Mouse (Mus musculus): ENCODE measurements around the gene Inpp5f. TPM values are rescaled to one million over a fixed set of nuclear protein-coding genes. Genes with fewer than 3 reads are reported as not detected.

The Inpp5f gene
- polyA plus RNA-seq, 1 experiment from 2014 or later: 25.3 TPM

DNA sequence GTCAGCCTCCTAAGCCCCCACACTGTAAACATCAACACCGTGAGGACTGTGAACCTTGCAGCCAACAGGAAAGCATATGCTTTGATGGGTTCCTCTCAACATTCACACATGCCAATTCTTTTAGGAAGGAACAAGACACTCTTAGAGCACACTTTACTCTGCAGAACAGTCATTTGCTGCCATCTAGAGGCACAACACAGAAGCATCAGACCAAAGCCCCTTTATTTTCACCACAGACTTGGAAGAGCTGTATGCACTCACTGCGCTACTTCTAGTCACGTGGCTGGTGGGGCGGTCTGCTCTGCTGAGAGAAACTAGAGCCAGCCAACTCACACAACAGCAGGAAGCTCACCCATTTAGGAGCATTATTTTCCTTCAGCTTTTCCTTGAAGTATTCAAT is 113.6 kb downstream of the Inpp5f start:
- Histone ChIP-seq H3K27ac (peak overlapping the region; percentile 13; the same call in 1 of the 2 replicates), H3K9me3 (no peaks in the 10 kb centered on the region), H3K4me2 (no peak overlapping the region), H3K36me3 (peaks cover 31% of the 10 kb centered on the region), H3K4me3 (no peak overlapping the region), H3K9ac (no peak overlapping the region), H3K4me1 (peaks cover 12% of the 10 kb centered on the region), H3K27me3 (no peaks in the 10 kb centered on the region)
- 29% methylated on average over 4 of the region's 4 CpGs for WGBS
- ATAC-seq (ENCODE audit: insufficient number of reproducible peaks, insufficient read depth, low FRiP score, low TSS enrichment, low read depth): peak; percentile 76

DNA sequence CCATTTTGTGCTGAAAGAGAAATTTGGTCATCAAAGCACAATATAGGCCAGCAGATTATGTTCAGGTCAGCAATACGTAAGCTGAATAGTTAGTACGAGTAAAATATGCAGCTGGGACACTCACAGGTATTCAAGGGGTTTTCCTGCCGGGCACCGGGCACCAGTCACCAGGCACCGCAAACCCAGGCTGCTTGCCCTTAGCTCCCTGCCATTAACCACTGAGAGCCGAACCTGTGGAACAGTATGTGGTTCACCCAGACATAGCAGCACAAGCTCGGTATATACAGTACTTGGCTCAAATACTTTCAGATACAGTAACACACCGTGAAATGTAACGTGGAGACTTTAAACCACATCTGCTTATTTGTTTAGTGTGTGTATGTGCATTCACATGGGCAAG is 114.1 kb downstream of the Inpp5f start:
- ATAC-seq (ENCODE audit: insufficient number of reproducible peaks, insufficient read depth, low FRiP score, low TSS enrichment, low read depth): no peak
- Histone ChIP-seq H3K27ac (peak overlapping the region; percentile 13; the same call in 1 of the 2 replicates), H3K36me3 (peaks cover 28% of the 10 kb centered on the region), H3K4me2 (no peak overlapping the region), H3K27me3 (no peaks in the 10 kb centered on the region), H3K4me1 (peaks cover 12% of the 10 kb centered on the region), H3K9ac (no peak overlapping the region), H3K4me3 (no peak overlapping the region), H3K9me3 (no peaks in the 10 kb centered on the region)
- 75% methylated on average over 9 of the region's 9 CpGs for WGBS

DNA sequence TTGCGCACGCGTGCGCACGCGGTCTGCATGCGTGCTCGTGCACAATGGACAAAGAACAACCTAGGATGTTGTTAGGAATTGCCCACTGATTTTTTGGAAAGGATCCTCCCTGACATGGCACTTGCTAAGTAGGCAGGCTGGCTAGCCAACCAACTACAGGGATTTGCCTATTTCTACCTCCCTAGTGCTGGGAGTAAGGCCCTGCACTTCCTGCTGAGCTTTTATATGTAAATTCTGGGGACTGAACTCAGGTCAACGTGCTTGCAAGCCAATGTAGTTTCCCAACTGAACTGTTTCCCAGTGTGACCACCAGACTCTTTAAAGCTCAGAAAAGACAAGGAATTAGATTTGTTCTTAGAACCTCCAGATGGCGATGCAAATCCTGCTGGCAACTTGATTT is 115.9 kb downstream of the Inpp5f start:
- ATAC-seq (ENCODE audit: insufficient number of reproducible peaks, insufficient read depth, low FRiP score, low TSS enrichment, low read depth): no peak
- Histone ChIP-seq H3K4me2 (no peak overlapping the region), H3K9ac (no peak overlapping the region), H3K27me3 (no peaks in the 10 kb centered on the region), H3K36me3 (peaks cover 18% of the 10 kb centered on the region), H3K27ac (no peak overlapping the region), H3K9me3 (no peaks in the 10 kb centered on the region), H3K4me3 (no peak overlapping the region), H3K4me1 (peaks cover 18% of the 10 kb centered on the region)
- 65% methylated on average over 10 of the region's 10 CpGs for WGBS

DNA sequence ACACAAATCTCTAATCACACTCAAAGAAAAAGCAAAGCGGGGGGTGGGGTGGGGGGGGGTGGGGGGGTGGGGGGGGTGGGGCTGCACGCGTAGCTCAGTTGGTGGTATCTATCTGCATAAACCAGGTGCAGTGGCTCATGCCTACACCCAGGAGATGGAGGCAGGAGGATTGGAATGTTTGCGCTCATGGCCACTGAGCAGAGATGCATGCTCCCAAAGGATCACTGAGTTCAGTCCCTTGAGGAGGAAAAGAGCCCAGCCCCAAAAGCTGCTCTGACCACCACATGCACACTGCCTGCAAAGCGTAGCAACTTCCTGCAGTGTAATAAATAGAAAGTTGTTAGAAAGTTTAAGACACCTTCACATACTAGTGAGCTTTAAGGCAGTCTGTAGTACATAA is 116.6 kb downstream of the Inpp5f start:
- H3K36me3 ChIP-seq: peaks cover 12% of the 10 kb centered on the region
- WGBS: 58% methylated on average over 5 of the region's 5 CpGs
- no peak overlapping the region for H3K4me2 ChIP-seq

DNA sequence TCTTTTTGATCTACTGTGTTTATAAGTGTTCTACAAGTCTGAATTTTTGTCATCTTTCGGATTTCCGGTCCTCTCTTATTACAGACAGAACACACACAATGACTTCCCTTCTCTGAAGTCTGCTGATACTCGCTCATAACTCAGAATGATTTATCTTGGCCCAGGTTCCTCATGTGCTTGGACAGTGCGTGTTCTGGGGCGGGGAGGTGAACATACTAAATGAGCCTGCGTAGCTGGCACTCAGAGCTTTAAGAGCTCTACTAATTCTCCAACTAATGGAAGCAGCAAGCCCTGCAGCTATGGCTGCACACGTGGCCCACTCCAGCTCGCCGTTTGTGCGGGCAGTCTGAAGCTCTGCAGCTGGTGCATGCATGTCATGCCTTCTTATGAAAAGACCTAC is 117.6 kb downstream of the Inpp5f start:
- Histone ChIP-seq H3K36me3 (peaks cover 4% of the 10 kb centered on the region; the same call in 1 of the 2 replicates), H3K4me1 (peaks cover 18% of the 10 kb centered on the region), H3K4me2 (no peak overlapping the region), H3K9ac (no peak overlapping the region), H3K4me3 (no peak overlapping the region), H3K27ac (no peak overlapping the region), H3K9me3 (no peaks in the 10 kb centered on the region), H3K27me3 (no peaks in the 10 kb centered on the region)
- 92% methylated on average over 10 of the region's 10 CpGs for WGBS
- no peak for ATAC-seq (ENCODE audit: insufficient number of reproducible peaks, insufficient read depth, low FRiP score, low TSS enrichment, low read depth)

More for the DNA sequence above, 116.6 kb downstream of the Inpp5f start:
- ATAC-seq (ENCODE audit: insufficient number of reproducible peaks, insufficient read depth, low FRiP score, low TSS enrichment, low read depth): no peak
- no peaks in the 10 kb centered on the region for H3K9me3 ChIP-seq
- peaks cover 18% of the 10 kb centered on the region for H3K4me1 ChIP-seq
- H3K27ac ChIP-seq: no peak overlapping the region
- H3K27me3 ChIP-seq: no peaks in the 10 kb centered on the region
- H3K4me3 ChIP-seq: no peak overlapping the region
- H3K9ac ChIP-seq: no peak overlapping the region

DNA sequence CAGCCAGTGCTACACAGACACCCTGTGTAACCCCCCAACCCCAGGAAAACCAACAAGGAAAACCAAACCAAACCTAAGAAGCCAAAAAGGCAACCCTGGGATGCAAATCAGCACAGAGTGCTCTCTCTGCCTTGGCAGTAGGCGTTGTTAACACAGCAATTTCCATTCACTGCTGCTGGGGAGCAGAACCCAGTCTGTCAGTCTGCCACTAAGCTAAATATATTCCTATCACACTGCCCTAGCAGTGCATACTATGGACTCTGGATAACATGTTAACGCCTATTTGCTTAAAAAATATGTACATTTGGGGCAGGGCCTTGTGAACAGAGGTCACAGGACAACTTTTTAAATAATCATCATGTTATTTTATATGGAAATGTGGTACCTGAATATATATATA is 120.5 kb downstream of the Inpp5f start:
- H3K4me2 ChIP-seq: no peak overlapping the region
- ATAC-seq (ENCODE audit: insufficient number of reproducible peaks, insufficient read depth, low FRiP score, low TSS enrichment, low read depth): no peak
- H3K9me3 ChIP-seq: no peaks in the 10 kb centered on the region
- no peaks in the 10 kb centered on the region for H3K27me3 ChIP-seq
- no peak overlapping the region for H3K9ac ChIP-seq
- H3K27ac ChIP-seq: no peak overlapping the region
- 88% methylated on average over 2 of the region's 2 CpGs for WGBS
- H3K4me1 ChIP-seq: peaks cover 6% of the 10 kb centered on the region; the same call in 1 of the 2 replicates
- H3K4me3 ChIP-seq: no peak overlapping the region
- H3K36me3 ChIP-seq: peaks cover 6% of the 10 kb centered on the region; the same call in 1 of the 2 replicates

DNA sequence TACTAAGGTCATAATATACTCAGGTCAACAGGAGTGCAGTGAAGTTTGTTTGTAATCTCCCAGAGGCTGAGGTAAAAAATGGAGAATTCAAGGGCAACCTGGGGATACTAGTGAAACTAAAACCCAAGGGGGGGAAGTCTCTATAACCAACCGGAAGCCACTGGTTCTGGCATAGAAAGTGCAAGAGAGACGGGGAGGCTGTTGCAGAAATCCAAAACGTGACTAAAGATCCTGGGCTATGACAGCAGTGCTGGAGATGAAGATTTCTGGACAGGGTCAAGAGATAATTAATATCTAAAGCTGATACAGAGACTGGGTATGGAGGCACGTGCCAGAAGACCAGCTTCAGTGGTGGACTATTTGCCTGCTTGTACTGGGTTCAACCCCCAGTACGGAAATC is 126.9 kb downstream of the Inpp5f start:
- Histone ChIP-seq H3K27ac (no peak overlapping the region), H3K4me1 (peaks cover 18% of the 10 kb centered on the region), H3K36me3 (peaks cover 6% of the 10 kb centered on the region; the same call in 1 of the 2 replicates), H3K9ac (0 out of 2 replicates have a peak overlapping the region, but pooled peaks have one; percentile 36), H3K9me3 (no peaks in the 10 kb centered on the region), H3K4me3 (peak overlapping the region; percentile 100), H3K27me3 (peaks cover 5% of the 10 kb centered on the region), H3K4me2 (peak overlapping the region; percentile 88)
- 70% methylated on average over 5 of the region's 5 CpGs for WGBS
- ATAC-seq (ENCODE audit: insufficient number of reproducible peaks, insufficient read depth, low FRiP score, low TSS enrichment, low read depth): no peak

DNA sequence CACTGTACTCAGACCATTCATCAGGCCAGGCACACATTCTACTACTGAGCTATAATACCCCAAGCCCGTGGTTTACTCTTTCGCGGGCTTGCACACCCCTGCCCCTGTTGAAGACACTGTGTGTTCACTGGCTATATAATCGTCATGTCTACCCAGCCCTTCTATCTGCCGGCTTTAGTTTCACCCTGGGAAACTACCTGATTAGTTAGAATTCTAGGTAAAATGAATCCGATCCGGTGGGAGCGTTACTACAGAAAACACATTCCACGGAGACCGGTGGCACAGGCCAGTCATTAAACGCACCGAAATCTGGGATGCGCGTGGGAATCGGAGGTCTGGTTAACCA is 128.0 kb downstream of the Inpp5f start:
- Histone ChIP-seq H3K9me3 (no peaks in the 10 kb centered on the region), H3K4me2 (peak overlapping the region; percentile 88), H3K27me3 (peaks cover 5% of the 10 kb centered on the region), H3K4me3 (peak overlapping the region; percentile 100), H3K36me3 (peaks cover 6% of the 10 kb centered on the region; the same call in 1 of the 2 replicates), H3K4me1 (peaks cover 21% of the 10 kb centered on the region), H3K27ac (no peak overlapping the region), H3K9ac (peak overlapping the region; percentile 98)
- under 1% methylated on average over 15 of the region's 15 CpGs for WGBS
- ATAC-seq (ENCODE audit: insufficient number of reproducible peaks, insufficient read depth, low FRiP score, low TSS enrichment, low read depth): no peak

DNA sequence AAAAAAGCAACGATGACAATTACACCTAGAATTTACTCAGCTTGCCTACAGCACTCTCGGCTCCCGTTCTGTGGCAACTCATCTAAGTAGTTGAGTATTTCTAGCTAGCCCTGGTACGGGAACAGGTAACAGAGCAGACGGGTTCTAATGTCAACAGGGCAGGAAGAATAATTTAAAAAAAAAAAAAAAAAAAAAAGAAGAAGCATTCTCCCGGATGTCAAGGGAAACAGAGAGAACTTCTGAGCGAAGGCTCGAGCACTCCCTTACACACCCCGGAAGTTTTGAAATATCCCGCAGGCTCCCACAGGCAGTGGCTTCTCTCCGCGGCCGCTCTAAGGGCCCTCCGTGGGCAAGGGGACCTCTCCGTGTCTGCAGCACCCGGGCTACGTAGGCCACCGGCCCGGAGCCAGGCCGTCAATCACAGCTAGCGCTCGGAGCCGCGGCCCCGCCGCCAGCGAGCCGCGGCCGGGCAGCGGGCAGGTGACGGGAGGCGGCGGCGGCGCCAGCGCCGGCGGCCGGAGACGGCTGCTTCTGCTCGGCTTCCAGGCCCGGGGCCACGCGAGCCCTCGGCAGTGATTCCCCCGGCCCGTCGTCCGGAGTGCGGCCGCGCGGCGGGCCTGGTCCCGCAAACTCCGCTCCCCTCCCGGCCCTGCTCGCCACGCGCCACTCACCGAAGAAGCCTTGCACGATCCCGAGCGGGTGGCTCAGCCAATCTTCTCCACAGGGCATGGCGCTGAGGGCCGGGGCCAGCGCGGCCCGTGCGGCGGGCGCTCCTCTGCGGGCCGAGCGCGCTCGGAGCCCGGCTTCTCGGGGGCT is 128.5 kb downstream of the Inpp5f start:
- H3K9me3 ChIP-seq: no peaks in the 10 kb centered on the region
- peaks cover 3% of the 10 kb centered on the region; the same call in 1 of the 2 replicates for H3K36me3 ChIP-seq
- H3K9ac ChIP-seq: peak overlapping the region; percentile 98
- peaks cover 5% of the 10 kb centered on the region for H3K27me3 ChIP-seq
- WGBS: under 1% methylated on average over 80 of the region's 80 CpGs
- peak overlapping the region; percentile 88 for H3K4me2 ChIP-seq
- ATAC-seq (ENCODE audit: insufficient number of reproducible peaks, insufficient read depth, low FRiP score, low TSS enrichment, low read depth): peak; percentile 27
- H3K4me3 ChIP-seq: peak overlapping the region; percentile 100
- H3K4me1 ChIP-seq: peaks cover 22% of the 10 kb centered on the region
- H3K27ac ChIP-seq: peak overlapping the region; percentile 83

DNA sequence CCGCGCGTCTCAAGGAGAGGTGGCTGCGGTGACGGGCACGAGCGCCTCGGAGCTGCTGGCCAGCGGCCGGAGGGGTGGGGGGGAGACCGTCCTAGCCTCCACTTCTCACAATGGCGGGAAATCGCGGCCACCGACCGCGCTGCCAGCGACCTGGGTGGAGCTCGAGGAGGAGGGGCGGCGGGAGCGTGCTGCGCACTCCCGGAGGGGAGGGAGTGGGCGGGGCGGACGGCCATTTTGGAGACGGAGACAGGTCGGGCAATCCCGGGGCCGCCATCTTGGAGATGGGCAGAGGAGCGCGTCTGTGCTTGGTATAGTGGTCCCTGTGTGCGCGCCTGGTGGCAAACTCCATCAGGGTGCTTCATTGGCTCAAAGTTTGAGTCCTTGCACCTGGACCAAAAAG is 129.2 kb downstream of the Inpp5f start, which contains the start of gene Mcmbp:
TSS of gene Mcmbp (minus strand) at position 162 of the 400 bp plus-strand sequence.
- WGBS: under 1% methylated on average over 35 of the region's 35 CpGs
- peaks cover 5% of the 10 kb centered on the region for H3K27me3 ChIP-seq

DNA sequence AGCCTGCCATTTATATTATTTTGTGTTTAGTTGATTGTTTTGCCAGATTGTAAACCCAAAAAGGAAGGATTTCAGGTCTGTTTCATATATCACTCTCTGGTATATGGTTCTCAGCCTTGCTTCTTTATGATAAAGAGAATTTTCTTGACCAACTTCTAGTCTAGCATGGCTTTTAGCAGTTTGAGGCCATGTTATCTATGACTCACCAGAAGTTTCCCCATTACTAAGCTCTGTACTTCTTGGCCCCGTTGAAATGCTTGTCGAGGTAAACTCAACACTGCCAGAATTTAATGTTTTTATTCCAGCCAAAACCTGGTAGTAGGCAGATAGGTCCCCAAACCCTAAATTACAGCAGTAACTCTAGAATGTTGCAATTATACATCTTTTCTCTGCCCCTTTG is 132.8 kb downstream of the Inpp5f start:
- Histone ChIP-seq H3K4me2 (peak overlapping the region; percentile 83), H3K27ac (no peak overlapping the region), H3K4me3 (peak overlapping the region; percentile 99), H3K9me3 (no peaks in the 10 kb centered on the region), H3K9ac (no peak overlapping the region; the same call in 1 of the 2 replicates), H3K4me1 (peaks cover 33% of the 10 kb centered on the region), H3K27me3 (peaks cover 5% of the 10 kb centered on the region), H3K36me3 (no peaks in the 10 kb centered on the region)
- WGBS: 70% methylated on average over 2 of the region's 2 CpGs
- no peak for ATAC-seq (ENCODE audit: insufficient number of reproducible peaks, insufficient read depth, low FRiP score, low TSS enrichment, low read depth)

More for the DNA sequence above, 129.2 kb downstream of the Inpp5f start, which contains the start of gene Mcmbp:
- peaks cover 22% of the 10 kb centered on the region for H3K4me1 ChIP-seq
- peak; percentile 82 for ATAC-seq (ENCODE audit: insufficient number of reproducible peaks, insufficient read depth, low FRiP score, low TSS enrichment, low read depth)
- no peaks in the 10 kb centered on the region for H3K36me3 ChIP-seq
- peak within 1 kb of the TSS; percentile 83 for H3K27ac ChIP-seq
- H3K9ac ChIP-seq: peak within 1 kb of the TSS; percentile 98
- H3K4me2 ChIP-seq: peak within 1 kb of the TSS; percentile 88
- H3K9me3 ChIP-seq: no peaks in the 10 kb centered on the region
- H3K4me3 ChIP-seq: peak within 1 kb of the TSS; percentile 100
